Mouse (Mus musculus) fibroblast of lung, adult 2 months (primary cell): Measurements from ENCODE around the gene Pde4c.

Source experiments
- DNase-seq: peaks from one replicate; pipeline ENCODE4 v3.0.0-alpha.2; 2011; ENCODE audit warnings: low read depth

The Pde4c gene

DNA sequence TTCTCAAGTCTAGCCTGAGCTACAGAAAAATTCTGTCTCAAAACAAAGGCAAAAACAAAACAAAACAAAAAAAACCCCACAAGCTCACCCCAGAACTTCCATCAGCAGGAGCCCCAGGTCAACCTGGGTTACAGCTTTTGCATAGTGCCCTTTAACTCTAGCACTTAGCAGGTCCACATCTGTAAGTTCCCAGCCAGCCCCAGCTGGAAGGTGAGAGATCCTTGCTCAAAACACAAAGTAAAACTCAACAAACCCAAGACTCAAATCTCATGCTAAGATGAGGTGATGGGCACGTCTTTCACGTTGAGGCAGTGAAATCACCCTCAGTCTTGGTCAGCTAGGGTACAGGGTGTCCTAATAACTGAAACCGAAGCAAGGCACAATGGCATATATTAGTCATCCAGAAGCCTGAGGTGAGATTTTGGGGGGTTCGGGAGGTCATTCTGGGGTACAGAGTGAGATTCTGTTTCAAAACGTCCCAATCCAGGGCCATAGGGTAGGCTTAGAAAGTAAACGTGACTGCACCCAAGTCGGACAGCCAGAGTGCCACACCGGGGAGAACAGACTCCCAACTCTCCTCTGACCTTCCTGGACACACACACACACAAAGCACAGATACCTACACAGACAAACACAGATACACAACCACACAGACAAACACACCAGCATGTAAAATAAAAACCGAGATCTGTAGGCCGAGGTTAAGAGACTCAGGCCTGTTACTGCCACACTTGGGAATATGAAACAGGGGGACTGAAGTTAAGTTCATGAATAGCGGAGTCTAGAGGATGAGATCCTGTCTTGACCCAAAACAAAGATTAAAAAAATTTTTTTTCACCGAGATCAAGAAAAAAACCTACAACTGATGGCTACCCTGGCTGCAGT lies 25.9 kb upstream of the Pde4c start:
- DNase-seq: no peak

DNA sequence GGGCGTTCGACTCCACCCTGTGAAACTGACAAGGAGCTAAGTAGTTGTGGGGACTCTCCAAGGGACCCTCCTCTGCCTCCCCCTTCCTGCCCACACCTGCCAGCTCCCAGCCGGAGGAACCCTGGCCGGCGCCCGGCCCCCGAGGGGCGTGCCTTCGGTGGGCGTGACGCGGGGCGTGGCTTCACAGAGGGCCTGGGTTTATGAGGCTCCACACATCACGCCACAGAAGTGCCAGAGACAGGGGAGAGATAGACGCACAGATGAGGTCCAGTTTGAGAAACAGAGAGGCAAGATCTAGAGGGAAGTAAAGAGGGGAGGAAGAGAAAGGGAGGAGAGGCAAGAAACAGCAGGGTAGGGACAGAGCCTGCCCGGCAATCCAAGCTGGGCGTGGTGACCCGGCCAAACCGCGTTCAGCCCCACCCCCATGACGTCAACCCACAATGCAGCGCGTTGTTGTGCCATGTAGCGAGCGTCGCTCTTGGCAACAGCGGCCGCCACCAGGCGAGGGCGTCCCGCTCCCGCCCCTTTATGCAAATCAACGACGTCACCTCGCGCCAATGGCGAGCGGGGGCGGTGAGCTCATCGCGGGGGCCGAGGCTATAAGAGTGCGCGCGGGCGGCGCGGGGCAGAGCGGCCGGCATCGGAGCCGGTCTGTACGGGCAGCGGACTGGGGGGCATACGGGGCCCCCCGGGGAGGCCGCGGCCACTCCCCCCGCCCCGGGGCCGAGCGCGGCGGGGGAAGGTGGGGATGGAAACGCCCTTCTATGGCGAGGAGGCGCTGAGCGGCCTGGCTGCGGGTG lies 25.0 kb upstream of the Pde4c start, which contains the start of gene Jund:
TSS of gene Jund (plus strand) at position 640 of the 800 bp plus-strand sequence.
- DNase-seq: peak; percentile 95

DNA sequence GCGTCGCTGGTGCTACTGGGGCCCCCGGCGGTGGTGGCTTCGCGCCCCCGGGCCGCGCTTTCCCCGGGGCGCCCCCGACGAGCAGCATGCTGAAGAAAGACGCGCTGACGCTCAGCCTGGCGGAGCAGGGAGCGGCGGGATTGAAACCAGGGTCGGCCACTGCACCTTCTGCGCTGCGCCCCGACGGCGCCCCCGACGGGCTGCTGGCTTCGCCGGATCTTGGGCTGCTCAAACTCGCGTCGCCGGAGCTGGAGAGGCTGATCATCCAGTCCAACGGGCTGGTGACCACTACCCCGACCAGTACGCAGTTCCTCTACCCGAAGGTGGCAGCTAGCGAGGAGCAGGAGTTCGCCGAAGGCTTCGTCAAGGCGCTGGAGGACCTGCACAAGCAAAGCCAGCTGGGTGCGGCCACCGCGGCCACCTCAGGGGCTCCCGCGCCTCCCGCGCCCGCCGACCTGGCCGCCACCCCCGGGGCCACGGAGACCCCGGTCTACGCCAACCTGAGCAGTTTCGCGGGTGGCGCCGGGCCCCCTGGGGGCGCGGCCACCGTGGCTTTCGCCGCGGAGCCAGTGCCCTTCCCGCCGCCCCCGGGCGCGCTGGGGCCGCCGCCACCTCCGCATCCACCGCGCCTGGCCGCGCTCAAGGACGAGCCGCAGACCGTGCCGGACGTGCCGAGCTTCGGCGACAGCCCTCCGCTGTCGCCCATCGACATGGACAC lies 24.2 kb upstream of the Pde4c start:
- DNase-seq: no peak

DNA sequence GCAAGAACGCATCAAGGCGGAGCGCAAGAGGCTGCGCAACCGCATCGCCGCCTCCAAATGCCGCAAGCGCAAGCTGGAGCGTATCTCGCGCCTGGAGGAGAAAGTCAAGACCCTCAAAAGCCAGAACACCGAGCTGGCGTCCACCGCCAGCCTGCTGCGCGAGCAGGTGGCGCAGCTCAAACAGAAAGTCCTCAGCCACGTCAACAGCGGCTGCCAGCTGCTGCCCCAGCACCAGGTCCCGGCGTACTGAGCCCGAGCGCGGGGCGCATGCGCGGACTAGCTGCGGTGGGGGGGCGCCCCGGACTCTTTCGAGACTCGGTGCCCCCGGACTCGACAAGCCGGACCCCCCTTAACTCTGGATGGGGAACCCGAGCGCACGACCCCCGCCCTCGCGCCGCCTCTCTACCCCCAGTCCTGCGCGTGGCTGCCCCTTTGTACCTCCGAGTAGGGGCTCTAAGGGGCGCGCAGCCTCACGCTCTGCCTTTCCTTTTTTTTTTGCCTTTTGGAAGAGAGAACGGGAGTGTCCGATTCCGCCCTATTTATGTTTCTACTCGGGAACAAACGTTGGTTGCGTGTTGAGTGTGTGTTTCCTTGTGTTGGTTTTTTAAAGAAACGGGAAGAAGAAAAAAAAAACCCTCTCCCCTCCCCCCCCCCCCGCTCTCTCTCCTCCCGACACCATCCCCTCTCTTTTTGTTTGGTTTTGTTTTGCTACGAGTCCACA lies 23.5 kb upstream of the Pde4c start:
- no peak for DNase-seq

DNA sequence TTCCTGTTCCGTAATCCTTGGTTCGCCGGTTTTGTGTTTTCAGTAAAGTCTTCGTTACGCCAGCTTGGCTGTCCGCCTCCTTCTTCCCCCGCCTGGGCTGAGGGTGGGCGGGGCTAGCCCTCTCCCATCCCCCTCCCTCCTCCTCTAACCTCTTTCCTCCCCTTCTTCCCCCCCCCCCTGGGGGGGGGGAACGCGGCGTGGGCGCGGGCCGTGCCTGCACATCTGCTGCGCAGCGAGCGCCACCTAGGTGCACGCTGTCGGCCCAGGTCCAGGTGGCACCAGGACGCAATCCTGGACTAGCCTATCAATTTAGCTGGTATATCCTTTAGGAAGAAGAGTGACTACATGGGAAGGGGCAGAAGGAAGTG lies 23.0 kb upstream of the Pde4c start:
- peak; percentile 80 for DNase-seq

DNA sequence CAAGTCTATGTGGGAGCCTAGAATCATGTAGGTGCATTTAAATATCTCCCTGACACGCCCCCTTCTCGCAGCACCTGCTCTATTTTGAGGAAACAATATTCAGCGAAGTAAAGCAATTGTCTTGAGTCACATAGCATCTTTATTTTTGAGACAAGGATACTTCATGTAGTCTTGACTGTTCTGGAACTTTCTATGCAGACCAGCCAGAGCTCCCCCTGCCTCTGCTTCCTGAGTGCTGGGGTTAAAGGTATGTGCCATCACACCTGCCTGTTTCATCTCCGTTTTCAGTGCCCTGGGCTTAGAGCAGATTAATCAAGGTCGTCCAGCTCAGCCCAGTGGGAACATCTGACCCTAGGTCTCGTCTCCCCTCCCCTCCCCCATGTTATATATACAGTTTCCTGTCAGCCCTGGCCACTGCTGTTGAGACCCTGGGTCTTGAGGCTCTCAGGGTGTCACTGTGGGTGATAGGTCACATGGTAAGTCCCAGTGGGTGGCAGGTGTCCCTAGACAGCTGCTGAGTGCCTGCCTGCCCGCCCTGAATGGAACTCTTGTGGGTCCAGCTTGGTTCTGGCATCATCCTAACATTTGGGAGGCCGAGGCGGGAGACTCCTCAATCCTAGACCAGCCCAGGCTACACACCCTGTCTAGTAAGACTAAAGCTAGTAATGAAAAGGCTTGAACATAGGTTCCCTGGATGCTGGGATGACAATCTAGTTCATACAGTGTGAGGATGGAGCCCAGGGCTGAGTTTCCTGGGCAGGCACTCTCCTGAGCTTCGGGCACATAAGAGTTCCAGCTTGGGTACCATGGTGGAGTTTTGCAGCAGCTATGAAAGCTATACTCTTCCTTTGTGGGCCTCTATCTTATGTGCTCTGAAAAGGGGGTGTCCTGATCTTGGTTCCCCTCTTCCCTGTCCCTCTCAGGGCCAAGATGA lies 22.2 kb upstream of the Pde4c start:
- DNase-seq: no peak

DNA sequence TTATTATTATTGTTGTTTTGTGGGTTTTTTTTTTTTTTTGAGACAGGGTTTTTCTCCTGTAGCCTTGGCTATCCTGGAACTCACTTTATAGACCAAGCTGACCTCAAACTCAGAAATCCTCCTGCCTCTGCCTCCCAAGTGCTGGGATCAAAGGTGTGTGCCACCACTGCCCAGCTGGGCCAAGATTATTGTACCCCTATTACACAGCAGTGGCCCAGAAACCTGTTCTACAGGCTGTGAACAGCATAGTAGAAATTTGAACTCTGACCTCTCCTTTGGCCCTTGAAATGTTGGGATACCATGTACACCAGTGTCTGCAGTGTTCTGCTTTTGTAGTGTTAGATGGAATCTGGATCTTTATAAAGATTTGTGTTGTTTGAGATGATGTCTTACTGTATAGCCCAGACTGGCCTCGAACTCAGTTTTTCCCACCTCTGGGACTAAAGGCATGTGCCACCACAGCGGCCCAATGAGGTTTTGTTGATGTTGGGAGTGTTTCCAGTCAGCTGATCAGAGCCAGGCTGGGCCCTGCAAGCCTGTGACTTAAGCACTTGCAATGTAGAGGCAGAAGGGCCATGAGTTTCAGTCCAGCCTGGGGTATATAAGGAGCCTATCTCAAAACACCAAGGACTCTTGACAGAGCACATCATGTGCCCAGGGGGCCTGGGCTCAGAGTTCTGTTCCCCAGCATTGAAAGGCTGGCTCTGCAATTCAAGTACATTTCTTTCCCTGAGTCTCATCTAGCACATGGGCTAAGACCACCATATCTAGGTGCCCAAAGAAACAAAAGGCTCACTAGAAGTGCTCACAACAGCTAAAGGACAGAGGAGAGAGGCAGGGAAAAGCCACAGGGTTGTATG lies 21.3 kb upstream of the Pde4c start:
- DNase-seq: no peak

DNA sequence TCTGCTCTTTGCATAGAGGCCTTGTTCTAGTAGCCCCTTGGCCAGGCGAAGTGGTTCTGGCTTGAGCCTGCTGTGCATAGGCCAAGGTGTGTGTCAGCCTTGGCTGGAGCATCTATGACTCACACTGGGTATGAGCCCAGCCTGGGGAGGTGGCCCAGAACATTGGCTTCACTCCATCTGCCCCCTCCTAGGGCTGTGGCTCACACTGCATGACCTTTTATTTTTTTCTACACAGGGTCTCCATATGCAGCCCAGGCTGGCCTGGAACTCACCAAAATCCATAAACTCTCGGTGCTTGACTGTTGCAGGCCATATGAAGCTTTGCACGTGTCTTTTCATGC lies 20.7 kb upstream of the Pde4c start:
- DNase-seq: peak; percentile 93

DNA sequence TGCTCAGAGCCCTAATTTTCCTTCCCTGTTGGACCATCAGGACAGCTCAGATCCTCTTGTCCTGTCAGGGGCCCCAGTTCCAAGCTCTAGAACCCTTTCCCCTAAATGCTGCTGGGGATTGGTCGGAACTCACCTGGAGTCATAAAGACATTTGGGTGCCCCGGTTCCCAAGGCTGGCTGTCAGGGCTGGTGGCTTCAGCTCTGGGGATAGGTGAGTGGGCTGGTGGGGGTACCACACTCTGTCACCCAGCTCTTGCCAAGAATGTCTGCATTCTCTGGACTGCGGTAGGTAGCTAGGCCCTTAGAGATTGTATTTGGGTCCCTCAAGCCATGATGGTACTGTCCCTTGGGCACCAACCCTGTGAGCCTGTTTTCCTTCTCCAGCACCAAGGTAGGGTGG lies 20.2 kb upstream of the Pde4c start, which contains the start of gene Iqcn:
TSS of gene Iqcn (plus strand) at position 171 of the 400 bp plus-strand sequence.
- DNase-seq: no peak

DNA sequence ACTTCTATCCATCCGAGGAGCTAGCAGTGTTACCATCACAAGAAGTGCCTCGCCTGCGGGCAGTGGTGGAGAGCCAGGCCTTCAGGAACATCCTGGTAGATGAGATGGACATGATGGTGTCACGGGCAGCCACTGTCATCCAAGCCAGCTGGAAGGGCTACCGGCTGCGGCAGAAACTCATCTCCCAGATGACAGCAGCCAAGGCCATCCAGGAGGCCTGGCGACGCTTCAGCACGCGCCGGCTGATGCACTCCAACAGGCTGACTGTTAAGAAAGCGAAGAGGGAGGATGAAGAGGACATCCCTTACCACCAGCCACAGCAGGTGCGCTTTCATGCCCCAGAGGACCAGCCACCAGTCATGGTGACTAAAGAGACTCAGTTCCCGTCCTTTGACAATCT lies 15.2 kb upstream of the Pde4c start:
- no peak for DNase-seq

DNA sequence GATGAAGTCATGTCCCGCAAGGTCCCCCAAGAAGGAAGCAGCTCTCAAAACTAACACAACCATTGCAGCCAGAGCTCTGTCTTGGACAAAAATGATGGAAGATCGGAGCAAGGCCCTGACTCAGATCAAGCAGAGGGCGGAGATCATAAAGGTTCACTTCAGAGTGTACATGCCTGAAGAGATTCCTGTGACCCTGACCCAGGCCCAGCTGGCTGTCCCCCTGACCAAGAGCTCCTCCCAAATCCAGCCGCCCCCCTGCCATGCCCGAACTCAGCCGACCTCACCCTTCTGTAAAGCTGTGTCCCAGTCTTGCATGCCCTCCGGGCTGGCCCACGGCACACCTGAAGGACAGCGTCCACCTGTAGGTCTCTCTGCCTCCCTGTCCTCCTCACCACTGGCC lies 13.7 kb upstream of the Pde4c start:
- no peak for DNase-seq

DNA sequence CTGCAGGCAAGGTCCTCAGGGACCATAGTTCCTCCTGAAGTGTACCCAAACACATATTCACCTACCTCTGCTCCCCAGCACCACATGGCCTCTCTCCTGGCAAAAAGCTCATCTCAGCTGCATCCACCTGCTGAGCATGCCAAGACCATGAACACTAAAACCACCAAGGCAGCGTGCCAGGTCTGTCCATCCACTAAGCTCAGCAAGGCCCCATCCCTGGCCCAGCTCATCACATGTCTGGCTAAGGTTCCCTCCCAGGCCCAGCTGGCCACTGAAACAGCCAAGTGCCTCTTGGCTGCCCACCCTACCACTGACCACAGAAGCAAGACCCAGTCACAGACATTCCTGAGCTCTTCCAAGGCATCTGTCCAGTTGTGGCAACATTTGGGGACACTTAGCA lies 13.2 kb upstream of the Pde4c start:
- no peak for DNase-seq

DNA sequence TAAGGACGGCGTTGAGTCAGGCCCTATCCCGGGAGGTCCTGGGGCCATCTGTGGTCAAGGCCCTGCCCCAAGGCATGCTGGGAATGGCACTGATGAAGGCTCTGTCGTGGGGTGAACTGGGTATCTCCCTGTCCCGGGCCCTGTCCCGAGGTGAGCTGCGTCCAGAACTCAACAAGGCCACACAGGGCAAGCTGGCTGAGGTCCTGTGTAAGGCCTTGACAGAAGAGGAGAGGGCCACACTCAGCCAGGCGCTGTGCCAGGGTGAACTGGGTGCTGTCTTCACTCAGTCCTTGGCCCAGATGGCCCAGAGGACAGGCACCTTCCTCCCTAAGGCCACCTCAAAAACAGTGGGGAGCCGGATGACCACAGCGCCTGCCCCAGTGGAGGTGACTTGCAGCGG lies 12.5 kb upstream of the Pde4c start:
- no peak for DNase-seq

DNA sequence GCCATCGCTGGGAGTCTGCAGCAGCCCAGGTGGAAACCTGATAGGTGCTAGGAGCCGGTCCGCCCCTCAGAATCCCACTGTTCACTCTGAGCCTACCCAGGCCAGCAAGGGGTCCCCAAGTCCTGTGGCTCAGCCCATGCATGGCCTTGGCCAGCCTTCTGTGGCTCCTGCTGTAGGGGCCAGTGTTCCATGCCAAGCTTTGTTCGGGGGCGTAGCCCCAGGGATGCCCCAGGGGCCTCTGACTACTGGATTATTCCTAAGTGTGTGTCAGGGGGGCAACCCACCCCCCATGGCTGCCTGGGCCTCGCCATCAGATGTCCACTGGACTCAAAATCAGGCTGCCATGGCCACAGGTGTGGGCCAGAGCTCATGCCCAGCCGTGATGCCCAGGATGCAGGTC lies 9.5 kb upstream of the Pde4c start:
- DNase-seq: no peak

DNA sequence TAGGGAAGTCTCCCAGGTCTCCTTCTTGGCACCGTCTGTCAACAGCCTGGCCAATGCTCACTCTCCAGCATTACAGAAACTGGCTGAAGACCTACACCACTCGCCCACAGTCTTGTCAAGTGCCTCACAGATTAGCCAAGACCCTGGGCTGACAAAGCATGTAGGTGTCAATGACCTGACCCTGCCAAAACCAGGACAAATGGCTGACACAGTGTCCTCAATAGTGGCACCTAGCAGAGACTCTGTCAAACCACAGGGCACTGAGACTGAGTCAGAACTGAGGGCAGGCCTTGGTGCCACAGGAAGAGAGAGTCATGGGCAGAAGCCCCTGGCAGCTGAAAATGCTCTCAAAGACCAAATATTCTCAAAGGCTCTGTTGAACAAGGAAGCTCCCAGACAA lies 8.4 kb upstream of the Pde4c start:
- DNase-seq: no peak

DNA sequence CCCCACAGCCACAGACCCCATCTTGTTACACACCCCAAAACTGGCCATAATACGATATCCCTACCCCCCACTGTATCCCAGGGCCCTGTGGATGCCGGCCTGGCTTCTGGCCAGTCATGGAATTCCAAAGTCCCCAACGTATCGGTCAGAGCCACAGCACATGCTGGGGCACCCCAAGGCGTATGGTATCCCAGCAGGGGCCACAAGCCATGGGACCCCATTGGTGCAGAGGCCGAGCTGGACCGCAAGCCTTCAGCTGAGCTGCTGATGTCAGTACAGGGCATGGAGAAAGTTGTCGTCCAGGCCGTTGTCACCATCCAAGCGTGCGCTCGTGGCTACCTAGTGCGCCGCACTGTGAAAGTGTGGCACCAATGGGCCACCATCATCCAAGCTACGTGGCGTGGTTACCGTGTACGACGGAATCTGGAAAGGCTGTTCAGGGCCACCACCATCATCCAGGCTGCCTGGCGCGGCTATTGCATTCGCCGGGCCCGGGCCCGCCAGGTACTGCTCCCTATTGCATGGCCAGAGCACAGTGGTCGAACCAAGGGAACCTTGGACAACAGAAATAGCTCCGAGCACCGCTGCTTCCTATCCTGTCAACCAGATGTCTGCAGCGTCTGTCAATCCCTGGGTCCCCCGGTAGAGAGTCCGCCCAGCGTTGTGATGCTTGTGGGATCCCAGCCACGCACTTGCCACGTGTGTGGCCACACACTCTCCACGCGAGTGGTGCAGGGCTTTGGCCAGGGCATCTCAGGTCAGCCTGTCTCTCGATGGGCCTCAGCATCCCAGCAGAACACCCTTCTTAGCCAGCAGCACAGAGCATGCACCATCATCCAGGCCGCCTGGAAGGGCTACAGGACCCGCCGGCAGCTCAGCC lies 6.8 kb upstream of the Pde4c start:
- DNase-seq: no peak

DNA sequence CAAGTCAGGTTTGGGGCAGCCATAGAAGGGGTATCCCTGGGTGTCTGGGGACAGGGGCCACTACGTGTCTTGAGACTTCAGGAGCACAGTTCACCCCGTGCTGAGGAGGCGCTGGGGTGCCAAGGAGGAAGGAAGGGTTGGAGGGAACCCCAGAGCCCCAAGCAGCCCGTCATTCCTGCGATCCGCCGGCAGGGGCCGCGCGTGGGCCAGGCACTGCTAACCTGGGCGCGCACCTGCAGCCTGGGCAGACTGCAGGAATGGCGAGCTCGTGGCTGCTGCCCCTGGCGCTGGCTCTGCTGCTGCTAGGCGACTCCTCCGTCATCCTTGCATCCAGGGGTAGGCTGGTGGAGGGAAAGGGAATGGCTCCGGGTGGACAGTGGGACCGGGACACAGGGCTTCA lies 5.2 kb upstream of the Pde4c start, which contains the start of gene Gm3336:
TSS of gene Gm3336 (plus strand) at position 247 of the 400 bp plus-strand sequence.
- DNase-seq: no peak

DNA sequence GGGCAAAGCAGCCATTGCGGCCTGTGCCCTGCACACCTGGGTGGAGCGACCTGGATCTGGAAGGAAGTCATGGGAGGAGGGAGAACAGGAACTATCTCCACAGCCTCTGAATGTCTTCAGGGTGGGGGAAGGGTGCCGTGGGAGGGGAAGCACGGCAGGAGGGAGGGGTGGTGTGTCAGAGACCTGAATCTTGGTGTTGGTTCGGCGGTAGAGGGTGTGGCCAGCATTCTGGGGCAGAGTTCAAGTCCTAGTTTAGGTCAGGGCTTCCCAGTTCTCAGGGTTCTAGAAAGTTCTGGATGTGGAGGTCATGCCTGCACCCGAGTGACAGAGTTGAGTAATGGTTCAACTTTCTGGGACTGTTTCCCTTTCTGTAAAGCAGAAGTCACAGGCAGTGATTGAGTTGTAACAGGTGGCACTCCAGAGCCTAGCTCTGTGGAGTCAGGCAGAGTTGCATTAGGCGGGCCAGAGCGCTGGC lies 3.7 kb upstream of the Pde4c start:
- no peak for DNase-seq

DNA sequence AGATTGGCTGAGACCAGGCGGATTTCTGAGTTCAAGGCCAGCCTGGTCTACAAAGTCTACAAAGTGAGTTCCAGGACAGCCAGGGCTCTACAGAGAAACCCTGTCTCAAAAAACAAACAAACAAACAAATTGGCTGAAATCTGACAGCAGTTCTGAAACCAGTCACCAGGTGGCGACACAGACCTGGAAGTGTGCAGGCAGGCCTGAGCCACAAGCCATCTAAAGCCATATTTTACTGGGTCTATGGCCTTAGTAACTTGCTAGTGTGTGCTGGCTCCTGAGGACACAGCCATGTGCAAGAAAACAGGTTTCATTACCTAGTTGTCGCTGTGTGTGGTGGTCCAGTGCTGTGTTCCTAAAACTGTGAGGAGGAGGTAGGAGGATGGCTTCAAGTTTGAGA lies 2.8 kb upstream of the Pde4c start:
- DNase-seq: peak; percentile 38
